Mouse (Mus musculus): ENCODE data around the gene Hvcn1.

Gene Hvcn1

DNA sequence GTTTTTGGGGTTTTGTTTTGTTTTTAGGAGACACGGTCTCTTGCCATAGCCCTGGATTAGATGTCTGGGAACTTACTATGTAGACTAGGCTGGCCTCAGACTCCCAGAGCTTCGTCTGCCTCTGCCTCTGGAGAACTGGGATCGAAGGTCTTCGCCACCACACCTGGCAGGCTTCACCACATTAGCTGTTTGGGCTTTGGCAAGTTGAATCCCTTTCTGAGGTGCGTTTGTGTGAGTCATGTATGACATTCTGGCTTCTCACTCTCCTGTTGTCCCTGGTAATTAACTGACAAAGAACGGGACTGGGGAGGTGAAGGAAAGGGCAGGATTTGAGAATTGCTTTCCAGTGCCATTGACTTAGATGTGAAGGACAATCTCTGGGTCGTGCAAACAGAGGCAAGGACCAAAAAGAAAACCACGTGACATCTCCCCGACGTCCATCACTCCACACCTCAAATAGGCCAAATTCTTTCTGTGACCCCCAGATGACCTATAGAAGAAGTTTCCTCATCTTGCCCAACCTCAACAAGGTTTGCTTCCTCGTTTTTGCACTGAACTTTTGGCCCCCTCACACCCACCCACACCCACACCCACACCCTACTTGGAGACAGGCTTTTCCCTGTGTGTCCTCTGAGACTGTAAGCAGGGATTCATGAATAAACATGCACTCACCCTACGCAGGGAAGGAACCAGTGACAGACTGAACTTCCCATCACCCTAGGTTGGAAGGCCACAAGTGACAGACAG, 62.4 kb downstream of the Hvcn1 start:
- peak; percentile 99 for DNase-seq (ENCODE audit: low read depth, low spot score)

DNA sequence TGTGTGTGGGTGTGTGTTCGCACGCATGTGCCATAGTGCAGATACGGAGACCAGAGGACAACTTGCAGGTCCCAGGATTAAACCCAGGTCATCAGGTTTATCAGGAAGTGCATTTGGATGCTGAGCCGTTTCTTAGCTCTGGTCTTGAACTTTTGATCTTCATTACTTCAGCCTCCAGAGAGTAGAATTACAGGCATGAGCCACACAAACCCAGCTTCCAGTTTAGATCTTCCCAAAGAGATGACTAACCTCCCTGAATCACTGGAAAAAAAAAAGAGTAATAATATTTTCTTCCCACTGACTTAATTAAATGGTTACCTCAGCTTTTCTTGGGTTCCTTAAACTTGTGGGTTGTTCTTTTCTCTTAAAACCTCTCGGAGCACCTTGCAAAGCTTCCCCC, 66.2 kb downstream of the Hvcn1 start:
- no peak for DNase-seq (ENCODE audit: low read depth, low spot score)

DNA sequence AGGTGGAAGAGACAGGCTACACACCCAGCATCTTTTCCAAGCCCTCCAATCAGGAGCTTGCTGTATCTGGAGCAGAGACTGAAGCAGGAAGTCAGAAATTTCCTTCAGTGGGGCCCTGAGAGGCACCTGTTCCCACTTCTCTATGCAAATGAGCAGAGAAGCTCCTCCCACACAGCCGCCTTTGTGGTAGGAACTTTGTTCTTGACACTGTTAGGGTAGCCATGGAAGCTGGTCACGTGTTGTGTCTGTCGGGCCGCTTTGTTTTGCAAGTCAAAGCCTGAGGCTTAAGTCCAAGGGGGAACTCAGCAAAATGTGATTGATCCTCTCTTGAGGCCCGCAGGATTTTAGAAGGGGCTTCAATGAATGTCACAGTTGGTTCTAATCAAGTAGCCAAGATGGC, 68.2 kb downstream of the Hvcn1 start:
- peak; percentile 100 for DNase-seq (ENCODE audit: low read depth, low spot score)

DNA sequence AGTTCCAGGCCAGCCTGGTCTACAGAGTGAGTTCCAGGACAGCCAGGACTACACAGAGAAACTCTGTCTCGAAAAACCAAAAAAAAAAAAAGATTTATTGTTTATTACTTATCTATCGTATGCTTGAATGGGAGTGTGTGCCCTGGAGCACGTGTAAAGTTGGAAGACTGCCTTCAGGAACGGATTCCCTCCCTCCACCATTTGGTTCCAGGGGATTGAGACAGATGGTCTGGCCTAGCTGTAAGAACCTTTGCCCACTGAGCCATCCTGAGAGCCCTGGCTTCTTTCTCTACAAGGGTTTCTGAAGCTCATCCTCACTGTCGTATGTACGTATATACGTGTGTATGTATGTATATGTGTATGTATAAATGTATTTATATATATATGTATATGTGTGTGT, 72.3 kb downstream of the Hvcn1 start:
- no peak for DNase-seq (ENCODE audit: low read depth, low spot score)

DNA sequence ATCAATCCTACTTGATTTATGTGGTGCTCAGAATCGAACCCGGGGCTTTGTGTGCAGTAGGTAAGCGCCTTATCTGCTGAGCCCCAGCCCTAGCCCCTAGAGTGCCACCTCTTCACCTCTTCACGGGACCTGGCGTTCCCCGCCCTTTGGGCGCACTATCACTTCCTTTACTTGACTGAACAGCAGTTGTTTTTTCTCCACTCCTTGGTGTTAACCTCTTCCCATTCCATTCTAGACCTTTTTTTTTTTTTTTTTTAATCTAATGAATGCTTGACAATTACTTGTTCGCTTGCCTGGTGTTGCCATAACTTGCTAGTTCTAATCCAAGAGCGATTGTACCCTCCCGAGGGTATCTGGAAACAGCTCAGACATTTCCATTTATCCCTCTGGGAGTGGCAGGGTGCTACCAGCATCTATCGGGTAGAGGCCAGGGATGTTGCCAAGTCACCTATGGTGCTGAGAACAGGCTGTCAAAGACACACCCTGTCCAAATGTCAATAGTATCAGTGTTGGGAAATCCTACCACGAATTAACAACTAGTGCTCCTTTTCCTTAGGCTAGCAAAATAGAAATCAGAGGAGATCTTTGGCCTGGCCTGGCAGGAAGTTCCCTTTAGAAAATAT, 73.3 kb downstream of the Hvcn1 start:
- no peak for DNase-seq (ENCODE audit: low read depth, low spot score)

DNA sequence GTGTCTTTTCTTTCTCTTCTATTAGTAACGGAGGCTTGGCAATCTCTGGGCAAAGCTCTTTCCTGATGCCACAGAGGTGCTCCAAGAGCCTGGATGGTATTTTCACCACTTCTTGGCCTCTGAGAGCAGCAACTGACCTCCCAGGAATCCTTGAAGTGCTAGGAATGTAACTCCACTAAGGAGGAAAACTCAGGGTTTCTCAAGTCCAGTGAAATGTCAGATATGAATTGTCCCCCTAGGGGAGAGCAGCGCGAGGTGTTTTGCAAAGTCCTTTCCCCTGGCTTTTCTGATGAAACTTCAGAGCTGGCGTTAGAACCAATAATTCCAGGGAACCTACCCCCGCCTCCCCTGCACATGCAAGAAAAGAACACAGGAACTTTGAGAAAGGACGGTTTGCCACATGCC, 73.8 kb downstream of the Hvcn1 start:
- DNase-seq (ENCODE audit: low read depth, low spot score), result no peak

DNA sequence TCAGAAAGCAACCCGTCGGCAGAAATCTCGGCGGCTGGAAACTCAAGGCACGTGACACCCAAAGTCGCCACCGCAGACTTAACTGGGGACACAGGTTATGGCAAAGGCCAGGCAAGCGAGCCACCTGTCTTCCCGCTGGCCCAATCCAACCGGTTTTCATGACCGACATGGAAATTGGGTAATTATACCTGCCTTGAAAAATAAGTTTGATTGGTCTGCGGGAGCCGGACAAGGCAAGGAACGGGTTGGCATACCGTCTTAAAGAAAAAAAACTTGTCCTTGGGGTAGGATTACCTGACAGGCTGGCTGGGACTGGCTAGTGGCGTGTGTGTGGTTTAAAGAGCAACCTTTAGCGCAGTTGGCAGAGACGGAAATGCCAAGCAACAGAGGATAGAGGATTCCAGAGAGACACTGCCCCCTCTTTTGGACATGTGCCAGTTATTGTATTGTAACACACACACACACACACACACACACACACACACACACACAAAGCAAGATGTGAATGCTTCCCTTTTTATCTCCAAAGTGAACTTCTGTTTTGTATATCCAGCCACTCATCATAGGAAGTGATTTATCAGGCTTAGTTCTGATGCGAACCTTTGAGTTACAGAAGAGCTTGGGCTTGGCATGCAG, 74.3 kb downstream of the Hvcn1 start:
- DNase-seq (ENCODE audit: low read depth, low spot score), result peak; percentile 24

DNA sequence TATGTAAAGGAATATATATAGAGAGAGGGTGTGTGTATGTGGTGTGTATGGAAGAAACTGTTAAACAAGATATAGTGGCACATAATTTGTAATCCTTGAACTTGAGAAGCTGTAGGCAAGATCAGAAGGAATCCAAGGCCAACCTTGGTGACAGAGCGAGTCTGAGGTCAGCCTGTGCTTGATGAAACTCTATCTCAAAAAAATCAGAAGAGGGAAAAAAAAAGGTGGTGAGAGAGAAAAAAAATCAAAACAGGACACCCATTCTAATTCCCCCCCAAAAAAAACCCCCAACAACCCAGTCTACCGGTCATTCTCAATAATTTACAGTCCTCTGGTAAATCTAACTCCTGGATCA, 77.2 kb downstream of the Hvcn1 start:
- no peak for DNase-seq (ENCODE audit: low read depth, low spot score)

DNA sequence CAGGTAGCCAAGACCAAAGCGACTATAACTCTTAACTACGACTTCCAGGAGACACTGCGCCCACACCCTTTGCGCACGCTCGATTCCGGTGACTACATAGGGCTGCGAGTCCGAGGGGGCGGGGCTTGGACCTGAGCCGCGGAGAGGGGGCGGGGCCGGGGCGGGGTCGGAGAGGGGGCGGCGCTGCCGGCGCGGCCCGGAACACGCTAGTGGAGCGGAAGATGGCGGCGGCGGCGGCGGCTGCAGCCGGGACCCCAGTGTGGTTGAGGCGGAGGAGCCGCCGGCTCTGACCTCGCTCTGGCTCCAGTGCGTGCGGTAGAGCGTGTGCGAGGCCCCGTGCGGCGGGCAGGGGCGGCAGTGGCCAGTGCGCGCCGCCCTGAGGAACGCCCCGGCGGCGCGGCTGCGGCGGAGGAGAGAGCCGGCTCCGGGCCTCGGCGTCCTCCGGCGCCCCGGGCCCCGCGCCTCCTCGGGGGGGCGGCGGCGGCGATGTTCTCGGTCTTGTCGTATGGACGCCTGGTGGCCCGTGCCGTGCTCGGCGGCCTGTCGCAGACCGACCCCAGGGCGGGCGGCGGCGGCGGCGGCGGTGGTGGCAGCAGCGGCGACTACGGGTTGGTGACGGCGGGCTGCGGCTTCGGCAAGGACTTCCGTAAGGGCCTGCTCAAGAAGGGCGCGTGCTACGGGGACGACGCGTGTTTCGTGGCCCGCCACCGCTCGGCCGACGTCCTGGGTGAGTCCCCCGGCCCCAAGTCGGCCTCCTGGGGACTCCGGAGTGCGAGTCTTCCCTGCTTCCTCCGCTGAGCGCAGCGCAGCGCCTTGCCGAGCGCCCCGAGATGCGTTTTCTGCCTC, 77.8 kb downstream of the Hvcn1 start, which contains the start of gene Pptc7:
Pptc7 (plus strand) TSS at position 183 of the 846 bp plus-strand sequence.
- peak; percentile 92 for DNase-seq (ENCODE audit: low read depth, low spot score)

DNA sequence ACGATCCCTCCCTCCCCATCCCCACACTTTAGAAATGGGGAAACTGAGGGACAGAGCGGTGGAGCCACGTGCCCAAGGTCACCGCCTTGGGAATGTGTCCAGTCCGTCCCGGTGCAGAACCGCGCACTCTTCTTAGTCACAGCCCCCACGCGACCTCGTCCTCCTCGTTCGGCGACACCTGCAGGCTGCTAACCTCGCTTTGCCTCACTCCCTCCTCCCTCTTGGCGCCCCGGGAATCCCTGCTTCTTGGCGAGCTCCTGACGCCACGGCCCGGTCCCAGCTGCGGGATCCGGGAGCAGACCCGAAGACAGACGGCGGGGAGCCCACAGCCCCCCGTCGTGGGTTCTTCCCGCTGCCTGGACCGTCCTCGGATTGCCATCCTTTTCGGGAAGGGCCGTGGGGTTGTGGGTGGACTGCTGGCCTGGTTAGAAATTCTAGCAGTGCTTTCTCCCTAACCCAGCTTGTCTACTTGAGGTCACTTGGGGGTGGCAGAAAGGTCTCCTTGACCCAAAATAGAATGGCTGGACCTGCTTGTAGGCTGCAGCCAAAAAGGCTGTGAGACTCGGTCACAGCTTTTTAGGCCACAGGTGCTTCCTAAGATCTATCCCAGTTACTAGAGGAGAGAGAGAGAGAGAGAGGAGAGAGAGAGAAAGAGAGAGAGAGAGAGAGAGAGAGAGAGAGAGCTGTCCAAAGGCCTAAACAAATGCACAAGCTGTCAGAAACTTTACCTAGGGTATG, 78.6 kb downstream of the Hvcn1 start:
- DNase-seq (ENCODE audit: low read depth, low spot score), result peak; percentile 58

DNA sequence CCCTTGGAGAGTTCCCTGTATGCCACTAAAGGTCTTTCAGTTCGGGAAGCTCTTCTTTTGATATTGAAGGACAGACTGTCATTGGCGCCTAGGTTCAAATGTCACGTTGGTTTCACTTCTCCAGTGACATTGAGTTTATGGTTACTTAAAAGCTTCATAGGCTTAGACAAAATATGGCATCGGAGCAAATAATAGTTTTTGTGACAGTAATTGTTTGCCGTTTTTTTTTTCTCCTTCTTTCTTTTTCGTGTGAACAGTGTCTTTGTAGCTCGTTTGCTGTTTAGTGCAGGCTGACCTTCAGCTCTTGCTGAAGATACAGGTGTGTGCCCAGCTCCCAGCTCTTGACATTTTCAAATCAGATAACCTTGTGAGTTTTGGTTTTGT, 79.2 kb downstream of the Hvcn1 start:
- peak; percentile 30 for DNase-seq (ENCODE audit: low read depth, low spot score)

DNA sequence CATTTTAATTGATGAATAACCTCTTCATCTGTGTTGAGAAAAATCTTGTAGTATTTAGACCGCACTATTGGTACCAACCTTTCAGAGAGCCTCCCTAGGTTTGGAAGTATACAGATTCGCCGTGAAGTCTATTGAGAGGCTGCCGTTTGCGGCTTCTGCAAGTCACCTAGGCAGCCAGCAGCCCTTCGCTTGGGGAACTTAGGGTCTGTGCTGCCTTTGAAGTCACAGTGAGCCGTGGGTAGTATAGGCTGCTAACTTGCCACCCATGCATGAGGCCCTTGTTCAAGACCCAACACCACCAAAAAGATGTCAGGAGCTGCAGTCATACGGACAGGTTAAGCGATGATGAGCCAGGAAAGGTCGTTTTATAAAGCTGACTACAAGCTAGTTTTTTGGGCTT, 79.6 kb downstream of the Hvcn1 start:
- no peak for DNase-seq (ENCODE audit: low read depth, low spot score)

DNA sequence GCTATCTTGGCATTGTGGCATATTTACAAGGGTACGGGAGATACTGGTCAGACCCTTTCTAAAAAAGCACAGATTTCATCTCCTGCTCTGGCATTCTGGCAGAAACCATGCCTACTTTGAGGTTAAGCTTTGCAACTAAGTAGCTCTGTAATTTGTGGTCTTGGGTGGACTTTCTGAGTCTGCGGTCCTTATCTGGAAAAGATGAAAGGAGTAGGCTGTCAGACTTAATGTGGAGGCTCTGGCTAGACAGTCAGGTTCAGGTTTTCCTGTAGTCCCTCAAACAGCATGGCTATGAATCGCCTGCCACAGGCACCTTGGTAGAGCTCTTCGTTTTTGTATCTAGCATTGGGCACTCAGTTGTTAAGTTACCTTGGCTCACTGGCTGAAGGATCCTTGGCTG, 80.4 kb downstream of the Hvcn1 start:
- DNase-seq (ENCODE audit: low read depth, low spot score), result no peak

DNA sequence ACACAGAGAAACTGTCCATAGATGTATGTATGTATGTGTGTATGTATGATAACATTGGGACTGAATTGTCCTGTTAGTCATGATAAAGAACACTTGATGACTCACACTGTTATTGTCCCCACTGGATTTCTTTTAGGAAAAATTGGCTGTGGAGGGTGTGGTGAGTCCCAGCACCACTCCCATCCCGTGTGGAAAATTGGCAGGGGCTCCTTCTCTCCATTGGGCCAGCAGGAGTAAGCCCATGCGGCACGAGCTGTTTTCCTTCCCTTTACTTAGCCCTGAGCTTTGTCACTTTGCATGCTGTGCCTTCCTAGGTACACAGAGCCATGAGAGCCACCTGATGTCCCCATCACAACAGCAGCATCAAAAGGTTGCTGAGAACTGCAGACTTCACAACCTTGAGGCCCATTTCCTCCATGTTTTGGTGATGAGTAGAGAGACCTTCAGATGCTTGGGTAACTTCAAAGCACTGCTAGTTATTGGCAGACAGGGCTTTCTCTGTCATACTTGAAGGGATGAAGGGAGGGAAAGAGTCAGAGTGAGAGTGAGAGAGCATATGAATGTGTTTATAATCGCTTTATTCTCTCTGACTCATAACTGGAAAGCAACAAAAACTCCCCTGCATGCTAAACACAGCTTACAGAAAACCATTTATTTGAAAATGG, 81.7 kb downstream of the Hvcn1 start:
- DNase-seq (ENCODE audit: low read depth, low spot score), result no peak

DNA sequence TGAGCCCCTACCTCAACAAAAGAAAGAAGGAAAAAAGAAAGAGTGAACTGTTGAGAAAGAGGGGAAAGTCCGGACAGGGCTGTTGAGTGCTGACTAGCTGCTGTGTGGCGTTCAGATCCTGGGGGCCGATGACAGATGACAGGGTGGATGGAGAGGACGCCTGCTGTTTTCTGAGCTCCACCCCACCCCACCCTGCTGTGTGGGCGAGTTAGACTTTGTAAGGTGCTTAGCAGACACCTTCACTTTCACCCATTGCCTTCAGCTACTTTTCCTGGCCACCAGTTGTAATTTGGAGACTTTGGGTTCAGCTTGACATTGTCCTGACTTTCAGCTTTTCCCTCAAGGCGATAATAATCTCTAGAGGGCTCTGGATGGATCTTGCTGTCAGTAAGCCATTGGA, 84.5 kb downstream of the Hvcn1 start:
- no peak for DNase-seq (ENCODE audit: low read depth, low spot score)
